Mouse (Mus musculus) lung, postnatal 0 days (tissue): ENCODE data around the gene Pxdn. TPM values are rescaled to one million over a fixed set of nuclear protein-coding genes. Genes with fewer than 3 reads are reported as not detected.

Experiments used
- ATAC-seq: fragments of 200-750 bp; cut with Nextera tagmentation; 2 replicates; pipeline ENCODE4 v1.8.0; 2017; ENCODE audit warnings: moderate library complexity
- DNase-seq: peaks from one replicate; pipeline ENCODE4 v3.0.0-alpha.2; 2016; ENCODE audit warnings: low spot score
- H3K27ac ChIP-seq: fragments of 300-500 bp; sonication (generic); 2 replicates; pipeline ENCODE4 v1.5.1; 2014; ENCODE audit warnings: antibody characterized with exemption, mild to moderate bottlenecking, low read length, mixed read lengths
- H3K27me3 ChIP-seq: fragments of 300-500 bp; sonication (generic); replicated peaks from 2 replicates; pipeline ENCODE4 v1.6.1; 2014; ENCODE audit warnings: low read length, mixed read lengths; ENCODE audit not compliant: insufficient read depth
- H3K36me3 ChIP-seq: fragments of 300-500 bp; sonication (generic); 2 replicates; pipeline ENCODE4 v1.6.1; 2014; ENCODE audit warnings: low read length, mixed read lengths; ENCODE audit not compliant: insufficient read depth
- H3K4me1 ChIP-seq: fragments of 300-500 bp; sonication (generic); 2 replicates; pipeline ENCODE4 v1.6.1; 2014; ENCODE audit warnings: antibody characterized with exemption, low read depth, low read length, mixed read lengths; ENCODE audit not compliant: insufficient read depth
- H3K4me2 ChIP-seq: fragments of 300-500 bp; sonication (generic); replicated peaks from 2 replicates; pipeline ENCODE4 v1.6.1; 2014; ENCODE audit warnings: low read depth, mild to moderate bottlenecking, low read length, moderate library complexity, mixed read lengths
- H3K4me3 ChIP-seq: fragments of 300-500 bp; sonication (generic); 2 replicates; pipeline ENCODE4 v1.5.1; 2014; ENCODE audit warnings: low read depth, low read length
- H3K9ac ChIP-seq: fragments of 300-500 bp; sonication (generic); replicated peaks from 2 replicates; pipeline ENCODE4 v1.6.1; 2014; ENCODE audit warnings: low read depth, mild to moderate bottlenecking
- H3K9me3 ChIP-seq: fragments of 300-500 bp; sonication (generic); 2 replicates; pipeline ENCODE4 v1.6.1; 2016; ENCODE audit warnings: low read length, mixed read lengths
- CTCF ChIP-seq: IDR thresholded peaks from 2 replicates; pipeline ENCODE4 v1.5.1; 2016; ENCODE audit warnings: antibody characterized with exemption, mild to moderate bottlenecking
- EP300 ChIP-seq: IDR thresholded peaks from 2 replicates; pipeline ENCODE4 v1.6.1; 2016; ENCODE audit warnings: antibody characterized with exemption, mild to moderate bottlenecking, control low read depth
- WGBS: fragments of 180-500 bp; shearing (Covaris S2); extraction: QIAGEN DNeasy Blood & Tissue Kit; methylation state at CpG from one replicate; pipeline ENCODE4 v1.1.7; 2014; 5-methylcytosine and 5-hydroxymethylcytosine counted together
- polyA plus RNA-seq: library from polyadenylated mRNA; unstranded; fragments of >200 nt; fragmentation: Nextera tagmentation; extraction: Ambion mirVana; gene quantifications from 2 replicates; pipeline ENCODE4 v1.2.1, GENCODE M21; 2015

Gene Pxdn
- polyA plus RNA-seq, 1 experiment from 2014 or later, result 56.1 TPM

DNA sequence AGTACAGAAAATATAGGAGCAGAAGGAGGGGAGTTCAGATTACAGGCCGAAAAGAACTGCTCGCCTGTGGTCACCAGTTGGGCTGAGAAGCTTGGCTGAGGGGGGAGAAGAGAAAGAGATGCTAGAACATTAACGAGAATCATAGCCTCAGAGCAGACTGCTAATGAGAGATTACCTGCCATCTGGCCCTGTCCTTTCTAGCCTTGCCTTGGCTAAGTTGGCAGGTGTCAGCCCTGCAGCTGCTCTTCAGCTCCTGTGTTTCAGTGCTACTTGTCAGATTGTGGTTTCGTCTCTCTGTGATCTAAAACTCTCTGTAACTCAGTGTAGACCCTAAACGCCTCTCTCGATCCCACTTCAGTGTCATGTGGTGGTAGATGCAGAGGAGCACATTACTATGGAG lies 20.6 kb upstream of the Pxdn start:
- no peaks in the 10 kb centered on the region for H3K9me3 ChIP-seq
- H3K9ac ChIP-seq, result no peak overlapping the region
- no peak for ATAC-seq
- DNase-seq, result no peak
- no peaks in the 10 kb centered on the region for H3K36me3 ChIP-seq
- no peak overlapping the region for H3K27ac ChIP-seq
- no peaks in the 10 kb centered on the region for H3K27me3 ChIP-seq
- 87% methylated on average over 6 of the region's 6 CpGs for WGBS
- no peaks in the 10 kb centered on the region for H3K4me1 ChIP-seq
- TF ChIP-seq EP300 (no peak), CTCF (no peak)
- no peak overlapping the region for H3K4me3 ChIP-seq
- no peak overlapping the region for H3K4me2 ChIP-seq

DNA sequence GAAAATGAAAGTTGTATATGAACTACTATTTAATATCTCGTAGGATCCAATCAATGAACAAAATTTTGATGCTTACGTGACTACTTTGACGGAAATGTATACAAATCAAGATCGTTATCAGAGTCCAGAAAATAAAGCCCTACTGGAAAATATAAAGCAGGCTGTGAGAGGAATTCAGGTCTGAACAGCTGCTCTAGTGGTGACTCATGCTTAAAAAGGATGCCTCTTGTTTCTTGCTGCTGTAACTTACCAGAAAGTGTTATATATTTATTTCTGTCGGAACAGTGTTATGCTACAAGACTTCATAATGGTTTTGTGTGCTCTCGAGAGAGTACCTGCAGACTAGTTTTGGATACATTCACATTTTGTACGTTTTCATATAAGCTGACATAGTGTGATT lies 17.1 kb upstream of the Pxdn start:
- ATAC-seq (no peak), DNase-seq (no peak)
- Histone ChIP-seq H3K36me3 (no peaks in the 10 kb centered on the region), H3K9me3 (no peaks in the 10 kb centered on the region), H3K4me3 (no peak overlapping the region), H3K27ac (no peak overlapping the region), H3K4me2 (no peak overlapping the region), H3K27me3 (no peaks in the 10 kb centered on the region), H3K9ac (no peak overlapping the region), H3K4me1 (no peaks in the 10 kb centered on the region)
- TF ChIP-seq EP300 (no peak), CTCF (no peak)
- WGBS, result 60% methylated on average over 7 of the region's 7 CpGs

DNA sequence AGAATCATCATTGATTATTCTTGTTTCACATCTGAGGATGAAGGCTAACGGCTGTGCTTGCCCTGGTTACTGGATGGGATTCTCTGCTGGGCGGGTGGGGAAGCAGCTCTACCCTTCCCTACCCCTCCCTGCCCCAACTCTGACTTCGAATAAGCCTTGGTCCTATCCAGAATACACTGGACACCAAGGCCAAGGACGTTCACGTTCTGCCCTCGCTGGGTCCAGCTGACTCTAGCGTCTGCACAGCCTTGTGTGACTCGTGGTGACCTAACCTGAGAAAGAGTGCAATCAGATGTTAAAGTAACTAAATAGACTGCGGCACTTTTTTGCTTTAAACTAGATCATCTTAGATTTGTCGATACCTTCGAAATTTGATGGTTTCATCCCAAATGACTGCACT lies 15.9 kb upstream of the Pxdn start:
- TF ChIP-seq EP300, result no peak
- TF ChIP-seq CTCF, result no peak
- no peaks in the 10 kb centered on the region for H3K9me3 ChIP-seq
- no peak overlapping the region for H3K4me2 ChIP-seq
- H3K9ac ChIP-seq, result no peak overlapping the region
- DNase-seq, result no peak
- H3K4me3 ChIP-seq, result no peak overlapping the region
- no peak for ATAC-seq
- no peaks in the 10 kb centered on the region for H3K36me3 ChIP-seq
- no peak overlapping the region for H3K27ac ChIP-seq
- 74% methylated on average over 11 of the region's 11 CpGs for WGBS
- no peaks in the 10 kb centered on the region for H3K27me3 ChIP-seq
- no peaks in the 10 kb centered on the region for H3K4me1 ChIP-seq

DNA sequence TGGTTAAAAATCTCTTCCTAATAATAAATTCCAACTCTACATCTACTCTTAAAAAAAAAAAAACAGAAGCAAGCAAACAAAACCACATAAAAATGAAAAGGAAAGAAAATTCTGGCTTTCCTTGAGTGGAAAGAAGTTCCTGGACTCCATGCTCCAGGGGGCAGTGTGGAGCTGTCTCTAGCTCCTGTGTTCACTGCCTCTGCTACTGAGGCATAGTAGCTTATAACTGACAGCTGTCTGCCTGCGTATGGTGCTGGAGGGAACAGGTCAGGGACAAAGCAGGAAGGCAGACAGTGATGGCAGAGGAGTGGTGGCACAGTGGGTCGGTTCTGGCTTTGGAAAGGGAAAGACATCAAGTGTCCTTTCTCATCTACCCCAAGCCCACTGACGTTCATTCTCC lies 10.5 kb upstream of the Pxdn start:
- Histone ChIP-seq H3K27ac (no peak overlapping the region), H3K9ac (no peak overlapping the region), H3K4me1 (no peaks in the 10 kb centered on the region), H3K27me3 (no peaks in the 10 kb centered on the region), H3K36me3 (no peaks in the 10 kb centered on the region), H3K4me3 (no peak overlapping the region), H3K9me3 (no peaks in the 10 kb centered on the region), H3K4me2 (no peak overlapping the region)
- peak; percentile 33; the same call in 1 of the 2 replicates for ATAC-seq
- WGBS, result 37% methylated on average over 3 of the region's 3 CpGs
- DNase-seq, result peak; percentile 56
- TF ChIP-seq CTCF (peak; percentile 89), EP300 (no peak)

DNA sequence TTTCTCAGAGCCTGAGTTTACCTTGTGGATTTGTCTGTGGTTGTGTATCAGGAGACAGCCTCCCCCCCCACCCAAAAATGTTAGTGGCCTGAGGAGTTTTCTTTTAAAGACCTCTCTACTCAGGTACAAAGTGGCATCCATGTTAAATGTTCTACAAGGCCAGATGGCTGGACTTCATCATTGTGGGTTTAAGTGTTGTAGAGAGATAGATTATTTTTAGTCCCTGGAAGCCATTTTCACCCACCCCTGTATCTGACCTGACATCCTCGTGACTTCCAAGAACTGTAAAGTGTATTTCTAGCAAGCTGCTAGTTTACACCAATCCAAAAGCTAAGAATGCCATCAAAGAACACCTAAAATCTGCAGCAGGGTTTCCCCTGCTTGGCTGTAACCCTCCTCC lies 6.8 kb upstream of the Pxdn start:
- 67% methylated on average over 1 of the region's 1 CpGs for WGBS
- no peak overlapping the region for H3K27ac ChIP-seq
- no peaks in the 10 kb centered on the region for H3K4me1 ChIP-seq
- no peaks in the 10 kb centered on the region for H3K9me3 ChIP-seq
- TF ChIP-seq EP300, result no peak
- no peak for TF ChIP-seq CTCF
- no peak overlapping the region for H3K4me3 ChIP-seq
- no peak overlapping the region for H3K4me2 ChIP-seq
- H3K36me3 ChIP-seq, result no peaks in the 10 kb centered on the region
- H3K9ac ChIP-seq, result no peak overlapping the region
- ATAC-seq, result no peak
- DNase-seq, result no peak
- H3K27me3 ChIP-seq, result no peaks in the 10 kb centered on the region

DNA sequence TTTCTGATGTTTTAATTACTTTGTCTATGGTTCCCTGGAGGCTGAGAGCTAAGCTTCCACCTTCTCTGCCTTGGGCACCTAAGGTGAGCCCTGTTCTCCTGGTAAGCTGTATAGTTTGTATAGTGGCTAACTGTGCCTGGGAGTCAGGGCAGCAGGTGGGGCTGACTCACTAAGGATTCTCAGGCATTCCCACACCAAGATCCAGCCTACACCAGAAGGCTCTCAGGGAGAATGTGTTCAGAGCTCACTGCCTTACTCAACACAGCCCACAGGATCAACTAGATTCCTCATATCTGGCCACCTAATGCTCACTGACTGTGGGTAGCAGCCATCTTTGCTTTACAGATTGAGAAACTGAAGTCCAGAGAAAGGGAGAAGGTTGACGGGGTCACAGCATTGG lies 4.5 kb upstream of the Pxdn start:
- Histone ChIP-seq H3K27ac (no peak overlapping the region), H3K4me1 (peaks cover 5% of the 10 kb centered on the region; the same call in 1 of the 2 replicates), H3K9ac (no peak overlapping the region), H3K4me2 (no peak overlapping the region), H3K9me3 (no peaks in the 10 kb centered on the region), H3K4me3 (no peak overlapping the region), H3K27me3 (no peaks in the 10 kb centered on the region), H3K36me3 (no peaks in the 10 kb centered on the region)
- no peak for ATAC-seq
- no peak for TF ChIP-seq EP300
- TF ChIP-seq CTCF, result peak; percentile 9; the same call in 1 of the 2 replicates
- DNase-seq, result no peak
- 88% methylated on average over 1 of the region's 1 CpGs for WGBS

DNA sequence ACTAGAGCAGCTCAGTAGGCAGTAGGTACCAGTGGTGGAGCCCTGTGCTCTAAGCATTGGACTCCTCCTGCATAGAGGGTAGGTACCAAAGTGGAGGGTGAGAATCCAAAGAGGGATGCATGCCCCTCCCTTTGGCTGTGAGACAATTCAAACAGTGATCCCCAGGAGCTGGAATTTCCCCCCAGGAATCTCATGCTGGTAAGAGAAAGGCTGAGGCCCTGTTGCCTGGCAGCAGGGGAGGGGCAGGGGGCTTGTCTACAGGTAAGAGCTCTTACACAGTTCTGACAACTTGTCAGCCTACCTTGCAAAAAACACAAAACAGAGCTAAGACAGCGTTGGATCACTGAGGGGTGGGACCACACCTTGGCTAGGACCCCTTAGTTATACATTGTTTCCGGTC lies 3.9 kb upstream of the Pxdn start:
- 42% methylated on average over 2 of the region's 2 CpGs for WGBS
- Histone ChIP-seq H3K27ac (no peak overlapping the region), H3K9ac (no peak overlapping the region), H3K27me3 (no peaks in the 10 kb centered on the region), H3K4me3 (no peak overlapping the region), H3K4me1 (peaks cover 5% of the 10 kb centered on the region; the same call in 1 of the 2 replicates), H3K9me3 (no peaks in the 10 kb centered on the region), H3K4me2 (no peak overlapping the region), H3K36me3 (no peaks in the 10 kb centered on the region)
- no peak for DNase-seq
- ATAC-seq, result no peak
- TF ChIP-seq CTCF (no peak), EP300 (no peak)
